Mouse (Mus musculus) cerebellum, adult 9-11 months (tissue): ENCODE measurements around the gene Hepacam.
A peak's percentile ranks its signal among the peaks of the same experiment; 100 is the strongest.

ENCODE experiments used
- DNase-seq: peaks from one replicate; pipeline ENCODE4 v3.0.0; 2022

Hepacam gene

DNA sequence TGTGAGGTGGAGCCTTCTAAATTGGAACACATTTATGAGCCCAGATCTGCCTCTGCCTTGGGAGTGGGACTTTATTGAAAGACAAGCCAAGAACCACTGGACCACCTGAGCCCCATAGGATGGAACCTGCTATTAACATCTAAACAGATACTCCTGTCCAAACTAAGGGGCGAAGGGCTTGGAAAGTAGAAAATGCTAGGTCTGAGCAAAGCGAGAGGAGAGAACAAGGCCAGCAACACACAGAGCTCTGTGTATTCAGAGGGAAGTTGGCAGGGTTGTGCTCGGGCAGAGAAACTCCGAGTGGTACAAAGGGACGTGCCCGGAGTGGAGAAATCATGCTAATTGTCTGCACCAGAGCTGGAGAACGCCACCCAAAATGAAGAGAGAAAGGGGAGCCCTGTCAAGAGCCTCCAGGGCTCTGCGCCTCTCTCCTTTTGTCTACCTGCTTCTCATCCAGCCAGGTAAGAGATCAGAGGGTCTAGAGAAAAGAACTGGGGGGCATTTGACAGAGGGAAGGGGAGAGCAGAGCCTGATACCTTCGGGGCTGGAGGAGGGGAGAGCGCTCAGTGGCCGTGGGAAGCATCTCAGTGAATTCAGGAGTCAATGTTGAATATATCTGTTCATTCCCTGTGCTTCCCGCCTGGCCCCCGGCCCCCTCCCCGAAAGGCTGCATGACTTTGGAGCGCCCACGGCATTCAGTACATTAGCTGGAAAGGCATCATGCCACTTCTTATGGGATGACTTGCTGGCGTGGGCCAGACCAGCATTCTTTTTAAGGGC lies at the start of gene Hepacam:
TSS of gene Hepacam (plus strand) at position 51 of the 780 bp plus-strand sequence.
- peak; percentile 42 for DNase-seq

- no peak for DNase-seq
Observed at GRCm38 (mm10) chr9:37329456-37329855, 37.7 kb upstream of the Hepacam start.

GRCm38 (mm10) chr9:37345406-37345805 lies 21.7 kb upstream of the Hepacam start:
- DNase-seq: no peak

DNA sequence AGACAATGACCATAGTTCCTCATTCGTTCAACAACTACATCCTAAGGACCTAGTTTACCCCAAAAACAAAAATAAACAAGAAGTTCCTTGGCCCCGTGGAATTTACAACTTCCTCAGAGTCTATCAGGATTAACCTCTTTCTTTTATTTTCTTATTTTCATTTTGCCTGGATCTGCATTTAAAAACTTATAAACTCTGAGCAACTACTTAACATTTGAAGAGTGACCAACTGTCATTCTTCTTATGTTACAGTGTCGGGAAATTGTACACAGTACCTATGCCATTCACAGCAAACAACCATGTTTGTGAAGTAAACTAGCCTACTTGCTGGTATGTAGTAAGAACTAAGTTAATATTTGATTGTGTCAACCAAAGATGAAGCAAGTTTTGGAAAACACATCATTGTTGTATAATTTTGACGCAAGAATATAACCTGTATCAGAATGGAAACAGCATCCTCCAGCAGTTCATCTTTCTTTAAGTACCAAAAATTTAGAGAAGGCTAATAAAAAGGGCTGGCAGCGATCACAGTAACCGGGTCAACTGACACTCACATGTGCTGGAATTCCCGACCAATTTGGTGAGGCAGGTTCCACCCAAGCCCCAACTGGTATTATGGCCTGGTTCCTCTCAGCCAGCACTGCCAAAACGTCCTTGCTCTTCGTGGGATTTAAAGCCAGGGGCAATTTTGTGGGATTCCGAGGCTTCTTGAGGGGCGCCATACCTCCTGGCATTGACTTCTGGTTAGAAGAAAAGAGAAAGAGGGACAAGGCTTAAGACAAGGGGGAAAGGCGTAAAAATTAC lies 19.8 kb upstream of the Hepacam start:
- peak; percentile 33 for DNase-seq

DNA sequence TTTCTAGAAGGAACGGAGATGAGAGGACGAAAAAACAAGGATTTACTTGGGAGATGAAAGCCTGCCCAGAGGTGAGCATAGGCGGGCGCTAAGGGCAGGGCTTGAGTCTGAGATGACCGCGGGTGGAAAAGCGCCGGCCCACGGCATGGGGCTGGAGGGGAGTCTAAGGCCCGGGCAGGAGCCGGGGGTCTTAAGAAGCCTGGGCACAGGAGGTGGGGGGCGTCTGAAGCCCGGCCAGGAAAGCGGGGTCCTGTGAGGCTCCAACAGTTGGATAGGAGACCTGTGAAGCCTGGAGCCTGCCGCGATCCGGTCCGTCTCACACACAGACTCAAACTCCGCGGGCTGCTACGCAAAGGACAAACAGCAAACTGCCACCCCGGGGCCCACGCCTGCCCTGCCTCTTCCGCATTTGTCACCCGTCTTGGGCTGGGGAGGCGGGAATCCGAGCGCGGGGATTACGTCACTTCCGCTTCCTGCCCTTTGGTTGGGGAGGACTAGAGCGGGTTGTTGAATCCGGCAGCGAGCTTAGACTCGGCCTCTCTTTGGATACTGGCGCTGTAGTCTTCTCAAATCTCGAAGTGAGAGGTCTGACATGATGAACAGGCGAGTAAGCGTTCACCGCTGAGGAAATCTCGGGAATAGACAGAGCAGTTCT lies 19.0 kb upstream of the Hepacam start, which contains the start of gene Ccdc15:
TSS of gene Ccdc15 (minus strand) at position 445 of the 655 bp plus-strand sequence.
- peak; percentile 97 for DNase-seq

DNA sequence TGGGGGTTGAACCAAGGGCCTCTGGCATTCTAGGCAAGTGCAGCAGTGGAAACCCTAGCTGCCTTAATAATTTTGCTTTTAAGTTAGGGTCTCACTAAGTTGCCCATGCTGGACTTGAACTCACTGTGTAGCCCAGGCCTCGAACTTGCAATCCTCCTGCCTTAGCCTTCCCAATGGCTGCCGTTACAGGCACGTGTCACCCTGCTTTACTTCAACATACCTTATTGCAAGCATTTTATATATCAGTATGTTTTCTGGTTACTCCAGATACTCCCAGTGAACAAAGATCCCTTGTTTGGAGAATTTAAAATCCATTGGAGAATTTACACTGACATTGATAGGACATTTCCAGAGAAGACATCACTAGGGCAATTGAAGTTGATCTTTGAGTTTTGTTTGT lies 18.1 kb upstream of the Hepacam start:
- peak; percentile 12 for DNase-seq

GRCm38 (mm10) chr9:37351266-37351665 lies 15.9 kb upstream of the Hepacam start:
- DNase-seq: peak; percentile 9

GRCm38 (mm10) chr9:37354485-37354884 lies 12.7 kb upstream of the Hepacam start:
- no peak for DNase-seq

DNA sequence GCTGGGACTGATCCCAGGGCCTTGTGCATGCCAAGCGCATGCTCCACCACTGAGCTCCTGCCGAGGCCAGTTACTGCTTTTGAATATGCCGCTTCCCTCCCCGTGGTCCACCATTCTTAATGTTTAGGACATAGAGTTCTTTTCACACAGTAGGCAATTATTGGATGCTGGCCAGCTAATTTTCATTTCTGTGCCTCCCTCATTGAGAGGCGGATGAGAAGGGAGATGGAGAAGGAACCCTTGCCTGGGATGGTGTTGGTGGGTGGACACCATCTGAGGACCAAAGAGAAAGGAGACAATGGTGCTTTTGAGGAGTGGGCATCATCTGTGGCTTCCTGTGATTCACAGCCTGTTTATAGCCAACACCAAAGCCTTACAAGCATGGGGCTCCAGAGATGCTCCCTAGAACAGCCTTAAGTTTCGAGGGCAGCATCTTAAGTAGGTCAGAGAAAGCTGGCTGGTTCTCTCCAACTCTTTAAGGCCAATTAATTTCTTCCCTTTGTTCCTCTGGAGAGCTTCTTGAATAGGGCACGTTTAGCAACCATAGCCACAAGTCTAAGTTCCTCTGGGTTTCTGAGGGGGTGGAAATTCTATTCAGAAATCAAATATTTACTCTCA lies 8.3 kb upstream of the Hepacam start:
- DNase-seq: peak; percentile 36

GRCm38 (mm10) chr9:37359331-37360220 lies 7.6 kb upstream of the Hepacam start:
- DNase-seq: peak; percentile 37

DNA sequence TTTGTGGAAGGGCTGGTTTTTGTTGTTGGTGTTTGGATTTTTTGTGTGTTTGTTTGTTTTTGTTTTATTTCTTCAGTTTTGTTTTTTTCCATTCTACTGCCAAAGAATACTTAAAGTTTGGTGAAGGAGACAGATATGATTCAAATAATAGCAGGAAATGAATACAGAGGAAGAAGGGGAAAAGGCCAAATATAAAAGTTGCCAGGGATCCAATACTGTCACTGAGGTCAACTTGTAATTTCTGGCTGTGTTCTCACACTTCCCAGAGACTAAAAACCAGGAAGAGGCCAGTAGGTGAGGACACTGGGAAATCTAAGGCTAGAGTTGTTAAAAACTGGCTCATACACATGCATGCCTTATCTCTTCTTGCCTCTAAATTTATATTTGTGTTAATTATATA lies 5.1 kb upstream of the Hepacam start:
- DNase-seq: no peak

DNA sequence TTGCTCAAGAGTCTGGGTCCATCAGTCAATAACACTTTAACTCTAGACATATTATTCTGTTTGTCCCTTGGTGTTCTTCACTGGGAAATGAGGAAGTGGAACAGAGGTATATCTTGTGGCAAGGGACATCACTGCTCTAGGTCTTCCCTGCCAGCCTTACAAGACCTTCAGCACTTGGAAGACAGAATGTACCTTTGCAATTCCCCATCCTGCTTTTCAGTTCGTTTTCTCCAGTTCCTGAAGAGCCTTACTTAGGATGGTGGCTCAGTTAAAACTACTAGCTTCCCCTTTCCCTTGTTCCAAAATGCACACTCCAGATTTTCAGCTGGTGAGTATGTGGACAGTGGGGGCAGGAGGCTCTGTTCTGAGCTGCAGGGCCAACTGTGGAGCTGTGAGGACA lies 4.3 kb upstream of the Hepacam start:
- no peak for DNase-seq

DNA sequence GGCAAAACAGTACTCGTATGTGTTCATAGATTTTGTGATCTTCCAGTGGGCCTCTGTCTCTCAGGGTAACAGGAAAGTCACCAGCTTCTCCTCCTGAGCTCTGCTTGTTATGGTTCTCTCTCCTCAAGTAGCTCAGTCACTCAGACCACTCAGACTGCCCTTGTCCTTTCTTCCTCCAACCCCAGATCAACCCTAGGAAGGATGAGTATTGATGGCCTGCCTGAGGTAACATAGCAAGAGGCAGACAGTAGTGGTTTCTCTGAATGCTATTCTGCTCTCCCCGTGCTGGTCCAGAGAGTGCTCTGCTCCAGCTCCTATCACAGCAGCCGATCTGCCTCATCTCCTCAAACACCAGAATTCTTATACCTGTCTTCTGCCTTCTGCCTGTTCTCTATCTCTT lies 3.6 kb upstream of the Hepacam start:
- DNase-seq: no peak

DNA sequence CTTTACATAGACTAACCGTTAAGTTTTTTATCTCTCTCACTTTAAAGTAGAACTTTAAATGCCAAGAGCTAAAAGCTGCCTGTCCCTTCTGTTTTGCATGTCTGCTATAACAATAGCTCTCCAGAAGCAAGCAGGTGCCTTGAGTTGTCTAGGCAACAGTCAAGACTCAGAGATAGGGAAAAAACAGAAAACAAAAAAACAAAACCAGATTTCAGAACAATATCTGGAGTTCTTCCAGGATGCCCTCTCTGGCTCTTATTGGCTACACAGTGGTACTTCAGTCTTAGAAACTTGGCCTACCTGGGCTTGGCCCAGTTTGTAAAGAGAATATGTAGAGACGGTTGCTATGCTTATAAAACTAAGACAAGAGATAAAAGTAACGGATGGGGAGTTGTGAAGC lies 2.8 kb upstream of the Hepacam start:
- DNase-seq: no peak

GRCm38 (mm10) chr9:37365706-37366105 lies 1.4 kb upstream of the Hepacam start:
- no peak for DNase-seq

DNA sequence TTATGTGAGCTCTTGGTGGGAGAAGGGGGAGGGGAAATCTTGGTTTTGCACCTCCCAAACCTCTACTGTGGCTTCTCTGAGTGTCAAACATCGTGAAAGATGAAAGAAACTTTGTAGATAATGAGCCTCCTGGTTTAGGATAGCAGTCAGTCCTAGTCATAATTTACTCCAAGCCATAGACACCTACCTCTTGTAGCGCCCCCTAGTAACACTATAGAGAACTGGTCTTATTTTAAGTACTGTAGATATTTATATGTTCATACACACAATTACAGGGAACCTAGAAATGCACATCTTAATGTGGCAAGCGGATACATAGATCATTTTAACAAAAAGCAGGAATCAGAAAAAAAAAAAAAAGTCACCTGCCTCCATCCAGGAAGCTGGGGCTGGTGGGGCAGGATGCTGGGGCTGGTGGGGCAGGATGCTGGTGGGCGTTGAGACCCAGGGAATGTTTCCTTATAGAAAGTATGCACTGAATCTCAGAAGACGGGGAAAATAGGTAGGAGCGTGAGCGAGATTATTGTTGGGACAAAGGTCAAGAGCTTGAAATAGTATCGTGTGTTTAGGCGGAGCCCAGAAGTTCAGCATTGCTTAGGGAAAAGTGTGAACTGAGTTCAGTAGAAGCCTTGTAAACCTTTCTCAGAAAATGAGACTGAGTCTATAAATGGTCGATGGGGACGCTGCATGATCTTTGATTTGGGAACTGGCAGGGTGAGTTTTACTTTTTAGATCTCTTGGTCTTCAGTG lies 1.1 kb downstream of the Hepacam start:
- DNase-seq: no peak

GRCm38 (mm10) chr9:37368860-37369259 lies 1.7 kb downstream of the Hepacam start:
- DNase-seq: no peak

DNA sequence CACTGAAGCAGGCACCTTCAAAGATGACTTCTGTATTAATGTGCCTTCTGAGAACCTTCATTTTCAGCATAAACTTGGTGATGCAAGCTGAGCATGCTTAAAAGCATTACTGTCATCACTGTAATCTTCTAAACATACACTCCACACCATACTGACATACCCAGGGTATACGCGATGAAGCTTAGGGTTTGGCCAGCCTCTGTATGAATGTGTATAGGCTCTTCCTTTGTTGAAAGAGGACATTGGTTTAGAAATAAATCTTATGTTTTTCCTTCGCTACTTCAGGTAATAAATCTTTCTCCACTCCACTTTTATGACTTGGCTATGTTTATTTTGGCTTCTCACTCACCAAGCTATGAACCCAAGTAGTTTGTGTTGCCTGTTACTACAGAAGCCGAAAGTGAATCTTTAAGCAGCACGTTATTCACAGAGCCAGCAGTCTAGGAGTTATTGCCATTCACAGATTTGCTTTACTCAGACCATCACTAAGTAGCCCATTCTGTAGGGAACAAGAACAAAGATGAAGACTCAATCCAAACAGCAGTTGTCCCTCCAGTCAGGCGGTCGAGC lies 4.2 kb downstream of the Hepacam start:
- no peak for DNase-seq

DNA sequence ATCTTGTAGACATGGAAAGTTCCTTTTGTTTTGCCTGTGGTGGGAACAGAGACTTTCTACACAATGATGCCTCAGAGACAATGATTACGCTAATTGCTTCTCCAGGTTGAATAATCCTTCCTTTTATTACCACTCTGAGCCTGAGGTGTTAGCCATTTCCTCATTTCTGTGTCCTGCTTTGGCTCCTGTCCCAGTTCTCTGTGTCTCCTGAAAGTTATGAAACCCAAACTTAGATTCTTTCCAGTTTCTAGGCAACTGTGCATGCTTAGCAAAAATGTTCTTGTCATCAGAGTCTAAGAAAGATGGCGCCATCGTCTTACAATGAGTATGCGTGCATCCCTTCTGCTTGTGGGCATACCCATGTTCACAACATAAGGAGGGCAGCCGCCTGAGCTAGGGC lies 8.6 kb downstream of the Hepacam start:
- no peak for DNase-seq

- DNase-seq: no peak
Observed at GRCm38 (mm10) chr9:37383161-37383560, 16.0 kb downstream of the Hepacam start.
